16 mouse cellular contexts compared by ENCODE assay signal in genomic region chr8:90512594-90512993, GRCm38 (mm10).
"Had no signal": no experiment of that assay in that cellular context is flagged by ENCODE, and none has a peak within 500 bp of the region (broad histone marks: within the 10 kb centered on the region; RNA-seq: fewer than 3 reads in every experiment).

No protein-coding gene starts in this region.

- DNase-seq: kidney, adult 18-20 months; kidney, postnatal 10 days; kidney, postnatal 4 days; lung, embryonic 14.5 days; lung, postnatal 10 days; lung, postnatal 4 days; retina, postnatal 1 day; right cerebral cortex, postnatal 4 days; spleen, adult 18-20 months; thymus, adult 18-20 months; thymus, postnatal 14 days had no signal

- ATAC-seq: liver, embryonic 12.5 days; midbrain, embryonic 16.5 days had no signal

- H3K4me3 ChIP-seq: left cerebral cortex, adult 2 months; limb, embryonic 15.5 days; liver, embryonic 12.5 days had no signal

- H3K36me3 ChIP-seq: limb, embryonic 15.5 days; liver, embryonic 12.5 days had no signal

- H3K9ac ChIP-seq: limb, embryonic 15.5 days; liver, embryonic 12.5 days; lung, embryonic 14.5 days had no signal

- H3K27me3 ChIP-seq: liver, embryonic 12.5 days had no signal

- H3K27ac ChIP-seq: left cerebral cortex, adult 2 months; limb, embryonic 15.5 days; liver, embryonic 12.5 days had no signal

- H3K4me2 ChIP-seq: limb, embryonic 15.5 days; liver, embryonic 12.5 days; lung, embryonic 14.5 days; midbrain, embryonic 11.5 days had no signal

- H3K9me3 ChIP-seq: limb, embryonic 15.5 days; liver, embryonic 12.5 days had no signal

- H3K4me1 ChIP-seq: limb, embryonic 15.5 days; liver, embryonic 12.5 days had no signal
